Mouse (Mus musculus) central nervous system, embryonic 11.5 days (tissue): ENCODE data around the gene Foxc1. TPM values are rescaled to one million over a fixed set of nuclear protein-coding genes. Genes with fewer than 3 reads are reported as not detected.

Experiments used
- polyA plus RNA-seq: library from polyadenylated mRNA; depleted of rRNA; stranded (reverse); fragments of >200 nt; gene quantifications from 2 replicates; pipeline ENCODE4 v1.2.3, GENCODE M21; 2012; rRNA removed

The Foxc1 gene
- polyA plus RNA-seq = 10.5 and 15.7 TPM in 2 replicates

DNA sequence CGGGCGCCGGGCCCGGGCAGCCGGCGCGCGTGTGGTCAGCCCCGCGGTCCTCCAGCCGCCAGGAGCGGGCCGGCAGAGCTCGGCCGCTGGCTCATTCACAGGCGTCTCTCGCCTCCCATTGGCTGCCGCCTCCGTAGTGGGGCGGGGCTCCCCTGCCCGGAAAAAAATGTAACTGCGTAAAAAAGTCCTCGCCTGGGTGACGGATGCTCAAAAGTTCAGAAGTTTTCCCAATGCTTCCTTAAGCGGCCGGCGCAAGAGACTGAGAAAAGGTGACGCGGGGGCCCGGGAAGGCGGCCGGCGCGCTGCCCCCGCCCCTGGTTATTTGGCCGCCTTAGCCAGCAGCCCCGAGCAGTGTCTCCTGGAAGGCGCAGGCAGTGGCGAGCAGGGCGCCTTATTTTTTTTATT is at the start of gene Foxc1:
Foxc1 (plus strand) TSS at position 206 of the 405 bp plus-strand sequence.

Other genes with a start within 250 kb of the Foxc1 start
- gene A530084C06Rik, start 247.3 kb upstream of the Foxc1 start, polyA plus RNA-seq = 0.47 and 0.61 TPM in 2 replicates
- 6.7 and 15.8 TPM in 2 replicates for gene Foxf2, start 180.8 kb upstream of the Foxc1 start, polyA plus RNA-seq